Mouse (Mus musculus) C2C12 (cell line): ENCODE data around the gene Ip6k3.

Experiments used
- CEBPB ChIP-seq: IDR thresholded peaks from one replicate; pipeline ENCODE4 v1.6.1; 2011; ENCODE audit warnings: low read depth, mild to moderate bottlenecking, control low read depth, moderate library complexity
- CTCF ChIP-seq: IDR thresholded peaks from one replicate; pipeline ENCODE4 v1.5.1; 2011; ENCODE audit not compliant: control insufficient read depth, insufficient read depth, insufficient read length
- FOSL1 ChIP-seq: IDR thresholded peaks from one replicate; pipeline ENCODE4 v1.8.0; 2011; ENCODE audit warnings: mild to moderate bottlenecking, low read length; ENCODE audit not compliant: poor library complexity, insufficient read depth, severe bottlenecking
- MAX ChIP-seq: IDR thresholded peaks from one replicate; pipeline ENCODE4 v1.6.1; 2011; ENCODE audit warnings: mild to moderate bottlenecking, control low read depth
- MYOD1 ChIP-seq: IDR thresholded peaks from one replicate; pipeline ENCODE4 v1.6.1; 2011; ENCODE audit warnings: low read depth; ENCODE audit not compliant: control insufficient read depth, insufficient read length
- MYOG ChIP-seq: IDR thresholded peaks from one replicate; pipeline ENCODE4 v1.6.1; 2011; ENCODE audit not compliant: control insufficient read depth, insufficient read length; ENCODE audit errors: extremely low read depth
- USF1 ChIP-seq: IDR thresholded peaks from one replicate; pipeline ENCODE4 v1.6.1; 2011; ENCODE audit warnings: low read depth, mild to moderate bottlenecking, control low read depth, moderate library complexity

GRCm38 (mm10) chr17:27095690-27096089 is 71.9 kb downstream of the Ip6k3 start:
- no peak for TF ChIP-seq CTCF
- TF ChIP-seq USF1: no peak
- no peak for TF ChIP-seq MYOD1
- TF ChIP-seq MAX: no peak
- TF ChIP-seq MYOG: no peak
- no peak for TF ChIP-seq CEBPB
- TF ChIP-seq FOSL1: no peak
